Mouse (Mus musculus) spleen, embryonic (tissue): ENCODE data around the gene Kifc3.

Experiments used
- CTCF ChIA-PET: fragments of 350-600 bp; sonication (Branson Sonifier 250); formaldehyde crosslinking; loops from one replicate; lab custom pipeline; 2022; lab: Charles Lee

The Kifc3 gene

GRCm38 (mm10) chr8:95137201-95137600, 65.4 kb downstream of the Kifc3 start:
- CTCF ChIA-PET, result no interaction called here

- CTCF ChIA-PET, result no interaction called here
Measured at GRCm38 (mm10) chr8:95136218-95136617, 66.4 kb downstream of the Kifc3 start.

GRCm38 (mm10) chr8:95135242-95135641, 67.4 kb downstream of the Kifc3 start:
- CTCF ChIA-PET, result no interaction called here

GRCm38 (mm10) chr8:95134186-95134585, 68.4 kb downstream of the Kifc3 start:
- CTCF ChIA-PET, result no interaction called here

- CTCF ChIA-PET, result no interaction called here
Measured at GRCm38 (mm10) chr8:95131983-95132382, 70.6 kb downstream of the Kifc3 start.

GRCm38 (mm10) chr8:95130966-95131537, 71.6 kb downstream of the Kifc3 start:
- CTCF ChIA-PET, result no interaction called here

- CTCF ChIA-PET, result no interaction called here
Measured at GRCm38 (mm10) chr8:95128750-95129260, 73.8 kb downstream of the Kifc3 start.

GRCm38 (mm10) chr8:95127658-95128057, 75.0 kb downstream of the Kifc3 start:
- CTCF ChIA-PET, result no interaction called here

GRCm38 (mm10) chr8:95126497-95126896, 76.1 kb downstream of the Kifc3 start:
- CTCF ChIA-PET, result no interaction called here

- CTCF ChIA-PET, result no interaction called here
Measured at GRCm38 (mm10) chr8:95123455-95123854, 79.2 kb downstream of the Kifc3 start.

GRCm38 (mm10) chr8:95113750-95114149, 88.9 kb downstream of the Kifc3 start:
- CTCF ChIA-PET, result interaction anchor here (0.9 kb wide), 1 partner anchor 11 kb away, joined by 3 read pairs; no protein-coding TSS in a partner anchor

- CTCF ChIA-PET, result no interaction called here
Measured at GRCm38 (mm10) chr8:95113108-95113507, 89.5 kb downstream of the Kifc3 start.

- CTCF ChIA-PET, result no interaction called here
Measured at GRCm38 (mm10) chr8:95112594-95112993, 90.0 kb downstream of the Kifc3 start.

GRCm38 (mm10) chr8:95107306-95107705, 95.3 kb downstream of the Kifc3 start:
- CTCF ChIA-PET, result no interaction called here

- CTCF ChIA-PET, result interaction anchor here (0.6 kb wide), 1 partner anchor 12 kb away, joined by 3 read pairs; no protein-coding TSS in a partner anchor
Measured at GRCm38 (mm10) chr8:95101972-95102371, 100.6 kb downstream of the Kifc3 start.

- CTCF ChIA-PET, result interaction anchor here (0.6 to 0.8 kb wide), 2 partner anchors 21 to 1031 kb away, joined by 4 read pairs; no protein-coding TSS in a partner anchor
Measured at GRCm38 (mm10) chr8:95099009-95099408, 103.6 kb downstream of the Kifc3 start.

GRCm38 (mm10) chr8:95093574-95093973, 109.0 kb downstream of the Kifc3 start:
- CTCF ChIA-PET, result no interaction called here

GRCm38 (mm10) chr8:95085432-95086141, 117.0 kb downstream of the Kifc3 start:
- CTCF ChIA-PET, result no interaction called here

GRCm38 (mm10) chr8:95084744-95085431, 117.7 kb downstream of the Kifc3 start:
- CTCF ChIA-PET, result no interaction called here

GRCm38 (mm10) chr8:95084261-95084660, 118.4 kb downstream of the Kifc3 start:
- CTCF ChIA-PET, result no interaction called here

GRCm38 (mm10) chr8:95081650-95082049, 121.0 kb downstream of the Kifc3 start:
- CTCF ChIA-PET, result no interaction called here
